Mouse (Mus musculus) neutrophil, adult 83 days (primary cell): ENCODE measurements around the gene Olfr1484. TPM values are rescaled to one million over a fixed set of nuclear protein-coding genes. Genes with fewer than 3 reads are reported as not detected.

ENCODE experiments used
- total RNA-seq, 2 experiments: library from RNA; stranded (reverse); gene quantifications; one replicate each; pipeline ENCODE4 v1.2.4; 2023

Gene Olfr1484
- total RNA-seq, result not detected

DNA sequence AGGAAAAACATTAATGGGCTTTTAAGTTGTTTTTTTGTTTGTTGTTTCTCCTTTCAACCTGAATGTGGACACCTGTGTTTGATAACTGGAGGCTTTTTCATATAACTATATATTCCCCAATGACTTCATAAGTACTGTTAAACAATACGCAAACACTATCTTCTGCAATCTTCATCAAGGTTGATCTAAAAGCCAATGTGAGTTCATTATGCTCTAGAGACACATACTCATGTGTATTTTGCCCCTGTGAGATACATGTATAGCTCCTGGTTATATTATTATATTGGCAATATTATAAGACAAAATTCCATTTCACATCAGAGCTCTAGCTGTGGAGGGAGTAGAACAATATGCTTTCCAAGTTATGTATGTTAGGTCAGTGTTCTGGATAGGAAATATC, at the start of gene Olfr1484:
Olfr1484 (plus strand) TSS at position 301 of the 400 bp plus-strand sequence.

GRCm38 (mm10) chr19:13617075-13617474, 33.8 kb downstream of the Olfr1484 start, which contains the start of gene Olfr1487:
Gene Olfr1487 (plus strand): TSS chr19:13617375.

GRCm38 (mm10) chr19:13631321-13631720, 48.0 kb downstream of the Olfr1484 start, which contains the start of gene Olfr1489:
Gene Olfr1489 (plus strand): TSS chr19:13631621.

Other genes starting within 250 kb of the Olfr1484 start
- not detected for gene Olfr1466, start 244.6 kb upstream of the Olfr1484 start, total RNA-seq
- gene Olfr1467, start 221.3 kb upstream of the Olfr1484 start, total RNA-seq, result not detected
- not detected for gene Olfr1469, start 175.7 kb upstream of the Olfr1484 start, total RNA-seq
- gene Olfr1471, start 140.1 kb upstream of the Olfr1484 start, total RNA-seq, result not detected
- not detected for gene Olfr1472, start 127.4 kb upstream of the Olfr1484 start, total RNA-seq
- not detected for gene Olfr1474, start 113.9 kb upstream of the Olfr1484 start, total RNA-seq
- not detected for gene Olfr1475, start 103.3 kb upstream of the Olfr1484 start, total RNA-seq
- not detected for gene Olfr1477, start 83.0 kb upstream of the Olfr1484 start, total RNA-seq
- gene Olfr1480, start 55.6 kb upstream of the Olfr1484 start, total RNA-seq, result not detected
- gene Olfr1487, start 33.9 kb downstream of the Olfr1484 start, total RNA-seq, result not detected
- gene Olfr1489, start 48.1 kb downstream of the Olfr1484 start, total RNA-seq, result not detected
- gene Olfr1490, start 67.6 kb downstream of the Olfr1484 start, total RNA-seq, result not detected
- not detected for gene Olfr1491, start 113.8 kb downstream of the Olfr1484 start, total RNA-seq
- gene Olfr1493-ps1, start 139.8 kb downstream of the Olfr1484 start, total RNA-seq, result not detected
- not detected for gene Olfr1494, start 156.2 kb downstream of the Olfr1484 start, total RNA-seq
- gene Olfr1495, start 181.1 kb downstream of the Olfr1484 start, total RNA-seq, result not detected
- gene Olfr1496, start 194.4 kb downstream of the Olfr1484 start, total RNA-seq, result not detected
- not detected for gene Olfr1497, start 214.7 kb downstream of the Olfr1484 start, total RNA-seq
- gene Olfr1499, start 235.9 kb downstream of the Olfr1484 start, total RNA-seq, result not detected
- gene Olfr1500, start 247.0 kb downstream of the Olfr1484 start, total RNA-seq, result not detected